Mouse (Mus musculus): ENCODE data around the gene Gm11032. TPM values are rescaled to one million over a fixed set of nuclear protein-coding genes. Genes with fewer than 3 reads are reported as not detected.

Gm11032 gene
- total and polyA plus RNA-seq, 3 experiments: not detected

DNA sequence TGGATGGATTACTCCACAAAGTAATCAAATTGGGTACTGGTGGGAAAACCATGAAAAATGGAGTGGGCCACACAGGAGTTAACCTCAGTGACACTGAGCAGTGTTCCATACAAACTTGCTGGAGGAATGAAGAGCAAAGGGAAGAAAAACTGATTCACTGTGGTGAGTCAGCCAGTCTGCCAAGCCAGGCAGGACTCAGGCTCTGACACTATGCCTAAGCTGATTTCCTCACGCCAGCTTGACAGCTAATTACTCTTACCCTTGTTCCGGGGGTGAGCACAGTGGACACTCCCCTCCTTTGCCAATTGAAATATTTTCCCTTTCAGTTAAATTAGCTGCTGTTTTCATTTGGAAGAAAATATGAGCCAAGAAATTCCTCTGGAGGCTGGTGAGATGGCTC lies 13.6 kb downstream of the Gm11032 start:
- Histone ChIP-seq H3K9me3 (replicated peaks) (no peaks in the 10 kb centered on the region), H3K36me3 (replicated peaks) (no peaks in the 10 kb centered on the region), H3K4me3 (ENCODE audit: low read depth, low read length) (no peak overlapping the region), H3K27me3 (ENCODE audit: insufficient read depth, low read length) (peaks cover 28% of the 10 kb centered on the region), H3K4me1 (ENCODE audit: insufficient read depth, low read depth, low read length) (peaks cover 26% of the 10 kb centered on the region)
- TF ChIP-seq GATA1 (IDR thresholded peaks at IDR 0.05; ENCODE audit: borderline replicate concordance, low read length) (no peak), TAL1 (conservative IDR thresholded peaks at IDR 0.05; ENCODE audit: low read depth, low read length) (no peak), POLR2AphosphoS5 (IDR thresholded peaks at IDR 0.05; ENCODE audit: insufficient replicate concordance, low read depth, low read length) (no peak), GATA2 (IDR thresholded peaks at IDR 0.05; ENCODE audit: borderline replicate concordance, low read depth, low read length) (no peak), CTCF (IDR thresholded peaks at IDR 0.05; ENCODE audit: low read depth, low read length) (no peak)
- DNase-seq (ENCODE audit: low spot score): no peak
- no peak for ATAC-seq (ENCODE audit: extremely low read depth, insufficient number of reproducible peaks, low FRiP score, poor library complexity, severe bottlenecking)

DNA sequence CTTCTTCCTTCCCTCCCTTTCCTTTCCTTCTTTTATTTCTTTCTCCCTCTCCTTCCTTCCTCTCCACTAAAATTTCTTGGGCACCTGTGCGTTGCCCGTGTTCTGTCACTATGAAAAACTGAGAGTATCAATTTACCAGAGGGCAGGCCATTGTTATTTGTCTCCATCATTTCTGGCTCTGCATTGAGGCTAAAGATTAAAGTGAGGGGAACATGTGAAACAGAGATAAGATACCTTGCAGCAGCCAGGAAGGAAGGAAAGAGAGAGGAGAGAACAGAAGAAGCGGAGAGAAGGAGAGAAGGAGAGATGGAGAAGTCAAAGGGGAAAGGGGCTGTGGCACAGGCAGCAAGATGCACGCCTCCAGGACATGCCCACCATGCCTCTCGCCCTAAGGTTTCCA lies 14.5 kb downstream of the Gm11032 start:
- peaks cover 7% of the 10 kb centered on the region for H3K36me3 ChIP-seq (replicated peaks)
- no peak for TF ChIP-seq GATA2 (IDR thresholded peaks at IDR 0.05; ENCODE audit: borderline replicate concordance, low read depth, low read length)
- TF ChIP-seq POLR2AphosphoS5 (IDR thresholded peaks at IDR 0.05; ENCODE audit: insufficient replicate concordance, low read depth, low read length): no peak
- TF ChIP-seq CTCF (IDR thresholded peaks at IDR 0.05; ENCODE audit: low read depth, low read length): no peak
- TF ChIP-seq TAL1 (conservative IDR thresholded peaks at IDR 0.05; ENCODE audit: low read depth, low read length): no peak
- TF ChIP-seq GATA1 (IDR thresholded peaks at IDR 0.05; ENCODE audit: borderline replicate concordance, low read length): no peak
- DNase-seq (ENCODE audit: low spot score) (no peak), ATAC-seq (ENCODE audit: extremely low read depth, insufficient number of reproducible peaks, low FRiP score, poor library complexity, severe bottlenecking) (no peak)
- H3K9me3 ChIP-seq (replicated peaks): no peaks in the 10 kb centered on the region
- peaks cover 31% of the 10 kb centered on the region for H3K4me1 ChIP-seq (ENCODE audit: insufficient read depth, low read depth, low read length)
- peaks cover 27% of the 10 kb centered on the region for H3K27me3 ChIP-seq (ENCODE audit: insufficient read depth, low read length)
- H3K4me3 ChIP-seq (ENCODE audit: low read depth, low read length): no peak overlapping the region

GRCm38 (mm10) chr11:4636782-4637342 lies 17.0 kb downstream of the Gm11032 start:
- DNase-seq (ENCODE audit: low spot score) (no peak), ATAC-seq (ENCODE audit: extremely low read depth, insufficient number of reproducible peaks, low FRiP score, poor library complexity, severe bottlenecking) (no peak)
- peaks cover 29% of the 10 kb centered on the region for H3K36me3 ChIP-seq (replicated peaks)
- H3K4me3 ChIP-seq (ENCODE audit: low read depth, low read length): no peak overlapping the region; the same call in 1 of the 2 replicates
- H3K27me3 ChIP-seq (ENCODE audit: insufficient read depth, low read length): peaks cover 6% of the 10 kb centered on the region
- no peaks in the 10 kb centered on the region for H3K9me3 ChIP-seq (replicated peaks)
- peaks cover 41% of the 10 kb centered on the region for H3K4me1 ChIP-seq (ENCODE audit: insufficient read depth, low read depth, low read length)
- TF ChIP-seq POLR2AphosphoS5 (IDR thresholded peaks at IDR 0.05; ENCODE audit: insufficient replicate concordance, low read depth, low read length) (no peak), CTCF (IDR thresholded peaks at IDR 0.05; ENCODE audit: low read depth, low read length) (no peak), GATA2 (IDR thresholded peaks at IDR 0.05; ENCODE audit: borderline replicate concordance, low read depth, low read length) (no peak), TAL1 (conservative IDR thresholded peaks at IDR 0.05; ENCODE audit: low read depth, low read length) (no peak), GATA1 (IDR thresholded peaks at IDR 0.05; ENCODE audit: borderline replicate concordance, low read length) (no peak)

DNA sequence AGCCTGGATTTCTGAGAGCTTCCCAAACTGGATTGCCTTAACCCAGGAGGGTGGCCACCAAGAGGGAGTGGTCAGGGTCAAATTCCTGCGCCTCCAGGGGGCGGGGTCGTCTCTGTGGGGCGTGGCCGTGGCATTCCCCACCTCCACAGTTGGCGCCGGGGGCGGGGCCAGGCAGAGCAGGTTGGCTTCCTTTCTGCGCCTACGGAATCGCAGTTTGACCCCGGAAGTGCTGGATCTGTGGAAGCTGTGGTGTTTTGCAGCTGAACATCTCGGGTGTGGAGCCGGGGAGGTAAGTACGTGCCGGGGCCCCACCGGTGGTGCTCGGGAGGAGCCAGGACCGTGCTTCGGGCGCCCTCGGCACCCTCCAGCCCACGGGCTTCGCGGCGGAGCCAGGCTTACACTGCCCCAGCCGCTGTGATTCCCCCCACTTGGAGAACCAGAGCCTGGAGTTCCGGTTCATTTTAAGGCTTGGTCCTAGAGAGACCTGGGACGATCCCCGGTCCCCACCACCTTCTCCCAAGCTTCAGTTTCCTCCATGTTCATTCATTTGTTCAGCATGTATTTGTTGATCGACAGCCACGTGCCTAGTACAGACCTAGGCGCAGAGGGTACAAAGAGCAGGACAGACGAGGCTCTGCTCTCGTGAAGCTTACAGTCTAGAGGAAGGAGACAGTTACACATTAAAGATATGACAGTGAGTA lies 17.8 kb downstream of the Gm11032 start, which contains the start of gene Ascc2:
Gene Ascc2 (plus strand): TSS at position 214 of the 701 bp plus-strand sequence.
- Histone ChIP-seq H3K4me1 (ENCODE audit: insufficient read depth, low read depth, low read length) (peaks cover 41% of the 10 kb centered on the region), H3K9me3 (replicated peaks) (no peaks in the 10 kb centered on the region), H3K4me3 (ENCODE audit: low read depth, low read length) (peak within 1 kb of the TSS; percentile 87), H3K36me3 (replicated peaks) (peaks cover 37% of the 10 kb centered on the region), H3K27me3 (ENCODE audit: insufficient read depth, low read length) (peaks cover 6% of the 10 kb centered on the region)
- peak; percentile 82 for ATAC-seq (ENCODE audit: extremely low read depth, insufficient number of reproducible peaks, low FRiP score, poor library complexity, severe bottlenecking)
- TF ChIP-seq TAL1 (conservative IDR thresholded peaks at IDR 0.05; ENCODE audit: low read depth, low read length) (no peak), POLR2AphosphoS5 (IDR thresholded peaks at IDR 0.05; ENCODE audit: insufficient replicate concordance, low read depth, low read length) (no peak), GATA2 (IDR thresholded peaks at IDR 0.05; ENCODE audit: borderline replicate concordance, low read depth, low read length) (no peak), GATA1 (IDR thresholded peaks at IDR 0.05; ENCODE audit: borderline replicate concordance, low read length) (no peak), CTCF (IDR thresholded peaks at IDR 0.05; ENCODE audit: low read depth, low read length) (no peak)
- DNase-seq (ENCODE audit: low spot score): peak; percentile 79

- Histone ChIP-seq H3K36me3 (replicated peaks) (peaks cover 43% of the 10 kb centered on the region), H3K9me3 (replicated peaks) (no peaks in the 10 kb centered on the region), H3K27me3 (ENCODE audit: insufficient read depth, low read length) (peaks cover 5% of the 10 kb centered on the region), H3K4me1 (ENCODE audit: insufficient read depth, low read depth, low read length) (peaks cover 41% of the 10 kb centered on the region), H3K4me3 (ENCODE audit: low read depth, low read length) (peak overlapping the region; percentile 87)
- TF ChIP-seq GATA1 (IDR thresholded peaks at IDR 0.05; ENCODE audit: borderline replicate concordance, low read length) (no peak), CTCF (IDR thresholded peaks at IDR 0.05; ENCODE audit: low read depth, low read length) (no peak), GATA2 (IDR thresholded peaks at IDR 0.05; ENCODE audit: borderline replicate concordance, low read depth, low read length) (no peak), POLR2AphosphoS5 (IDR thresholded peaks at IDR 0.05; ENCODE audit: insufficient replicate concordance, low read depth, low read length) (no peak), TAL1 (conservative IDR thresholded peaks at IDR 0.05; ENCODE audit: low read depth, low read length) (no peak)
- ATAC-seq (ENCODE audit: extremely low read depth, insufficient number of reproducible peaks, low FRiP score, poor library complexity, severe bottlenecking) (no peak), DNase-seq (ENCODE audit: low spot score) (no peak)
Measured at GRCm38 (mm10) chr11:4638261-4638660, 18.4 kb downstream of the Gm11032 start.

DNA sequence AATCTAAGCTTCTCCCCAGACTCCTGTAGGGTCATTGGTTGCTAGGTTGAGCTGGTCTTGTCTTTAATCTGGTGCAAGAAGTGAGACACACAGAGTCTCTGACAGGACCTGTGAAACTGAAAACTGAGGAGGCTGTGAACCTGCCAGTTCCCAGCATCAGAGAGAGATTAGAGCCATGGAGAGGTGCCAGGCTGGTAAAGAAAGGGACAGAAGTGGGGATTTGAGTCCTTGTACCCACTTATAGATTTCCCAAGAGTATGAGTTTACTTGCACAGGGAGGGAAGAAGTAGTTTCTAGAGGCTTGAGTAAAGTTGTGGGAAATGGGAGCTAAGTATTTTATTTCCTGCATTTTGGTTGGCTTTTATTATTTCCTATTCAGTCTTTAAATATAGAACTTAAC lies 21.3 kb downstream of the Gm11032 start:
- Histone ChIP-seq H3K4me3 (ENCODE audit: low read depth, low read length) (no peak overlapping the region), H3K4me1 (ENCODE audit: insufficient read depth, low read depth, low read length) (peaks cover 36% of the 10 kb centered on the region), H3K36me3 (replicated peaks) (peaks cover 68% of the 10 kb centered on the region), H3K27me3 (ENCODE audit: insufficient read depth, low read length) (no peaks in the 10 kb centered on the region), H3K9me3 (replicated peaks) (no peaks in the 10 kb centered on the region)
- DNase-seq (ENCODE audit: low spot score): no peak
- no peak for TF ChIP-seq CTCF (IDR thresholded peaks at IDR 0.05; ENCODE audit: low read depth, low read length)
- TF ChIP-seq GATA1 (IDR thresholded peaks at IDR 0.05; ENCODE audit: borderline replicate concordance, low read length): no peak
- no peak for TF ChIP-seq GATA2 (IDR thresholded peaks at IDR 0.05; ENCODE audit: borderline replicate concordance, low read depth, low read length)
- TF ChIP-seq POLR2AphosphoS5 (IDR thresholded peaks at IDR 0.05; ENCODE audit: insufficient replicate concordance, low read depth, low read length): no peak
- TF ChIP-seq TAL1 (conservative IDR thresholded peaks at IDR 0.05; ENCODE audit: low read depth, low read length): no peak
- no peak for ATAC-seq (ENCODE audit: extremely low read depth, insufficient number of reproducible peaks, low FRiP score, poor library complexity, severe bottlenecking)
